Comparison of ENCODE assay signal across 18 mouse cellular contexts in genomic region chr2:6925505-6925904, GRCm38 (mm10).
DNase-seq lines count a peak whose midpoint lies in the region; ATAC-seq and TF ChIP-seq lines count a peak whose summit lies in the region.
"Had no signal": no experiment of that assay in that cellular context is flagged by ENCODE, and none has a peak within 500 bp of the region (broad histone marks: within the 10 kb centered on the region; RNA-seq: fewer than 3 reads in every experiment).

No protein-coding gene starts in this region.

- no peaks in the 10 kb centered on the region for H3K36me3 ChIP-seq in forebrain, embryonic 13.5 days (ENCODE audit: poor library complexity, severe bottlenecking)
- no peaks in the 10 kb centered on the region for H3K36me3 ChIP-seq in forebrain, postnatal 0 days (ENCODE audit: insufficient read depth)
- no peaks in the 10 kb centered on the region for H3K36me3 ChIP-seq in midbrain, embryonic 14.5 days (ENCODE audit: control insufficient read depth, insufficient read depth, low read length)
- no peaks in the 10 kb centered on the region for H3K36me3 ChIP-seq in midbrain, postnatal 0 days (ENCODE audit: insufficient read depth, low read length)
- H3K36me3 ChIP-seq: embryonic facial prominence, embryonic 13.5 days; heart, embryonic 10.5 days; hindbrain, embryonic 12.5 days had no signal

- no peak for TF ChIP-seq CTCF in forebrain, postnatal 0 days (IDR thresholded peaks at IDR 0.05; ENCODE audit: low read depth)
- TF ChIP-seq CTCF in left cerebral cortex, adult 2 months (IDR thresholded peaks at IDR 0.05): no peak
- no peak for TF ChIP-seq CTCF in midbrain, postnatal 0 days (IDR thresholded peaks at IDR 0.05)

- no peak overlapping the region for H3K4me3 ChIP-seq in forebrain, embryonic 13.5 days
- no peak overlapping the region for H3K4me3 ChIP-seq in forebrain, postnatal 0 days (ENCODE audit: low read depth, low read length)
- no peak overlapping the region for H3K4me3 ChIP-seq in left cerebral cortex, adult 2 months
- no peak overlapping the region for H3K4me3 ChIP-seq in midbrain, embryonic 14.5 days (replicated peaks; ENCODE audit: low read depth, low read length)
- H3K4me3 ChIP-seq in midbrain, postnatal 0 days (ENCODE audit: low read depth, low read length): no peak overlapping the region
- H3K4me3 ChIP-seq: embryonic facial prominence, embryonic 13.5 days; heart, embryonic 10.5 days; hindbrain, embryonic 12.5 days had no signal

- peak; percentile 87 for ATAC-seq in forebrain, embryonic 13.5 days
- no peak for ATAC-seq in forebrain, postnatal 0 days
- no peak; the same call in 1 of the 2 replicates for ATAC-seq in midbrain, embryonic 14.5 days (ENCODE audit: low FRiP score, low TSS enrichment)
- ATAC-seq in midbrain, postnatal 0 days (ENCODE audit: low FRiP score): no peak

- peaks cover 12% of the 10 kb centered on the region; the same call in 1 of the 2 replicates for H3K4me1 ChIP-seq in forebrain, embryonic 13.5 days
- 0 out of 2 replicates have a peak, but pooled peaks cover 4% of the 10 kb centered on the region for H3K4me1 ChIP-seq in forebrain, postnatal 0 days (ENCODE audit: insufficient read depth)
- H3K4me1 ChIP-seq in midbrain, embryonic 14.5 days (ENCODE audit: control insufficient read depth, insufficient read depth, low read length): no peaks in the 10 kb centered on the region
- H3K4me1 ChIP-seq in midbrain, postnatal 0 days (ENCODE audit: insufficient read depth, low read length): peaks cover 3% of the 10 kb centered on the region; the same call in 1 of the 2 replicates
- H3K4me1 ChIP-seq: hindbrain, embryonic 12.5 days had no signal

- no peak overlapping the region for H3K9ac ChIP-seq in forebrain, embryonic 13.5 days
- H3K9ac ChIP-seq in forebrain, postnatal 0 days: no peak overlapping the region
- no peak overlapping the region for H3K9ac ChIP-seq in midbrain, embryonic 14.5 days (replicated peaks; ENCODE audit: low read length)
- no peak overlapping the region for H3K9ac ChIP-seq in midbrain, postnatal 0 days (replicated peaks; ENCODE audit: low read length, poor library complexity, severe bottlenecking)
- H3K9ac ChIP-seq: embryonic facial prominence, embryonic 13.5 days; hindbrain, embryonic 12.5 days had no signal

- no peak for DNase-seq in forebrain, postnatal 0 days
- no peak for DNase-seq in left cerebral cortex, adult 2 months (ENCODE audit: extremely low spot score in 1 of 2, low spot score in 2 of 2)
- no peak for DNase-seq in left cerebral cortex, adult 9 months (ENCODE audit: low spot score in 2 of 2)
- peak; percentile 37 for DNase-seq in midbrain, embryonic 14.5 days
- no peak for DNase-seq in midbrain, postnatal 0 days (ENCODE audit: low spot score)
- DNase-seq in left cerebral cortex, adult 18-20 months (ENCODE audit: low spot score in 2 of 2): no peak
- DNase-seq: adrenal gland, postnatal 10 days; cerebellum, adult 11-12 months; cerebellum, adult 9-11 months; cerebellum, postnatal 36 days; gastrocnemius, postnatal 10 days; heart, adult 18-20 months; heart, postnatal 10 days; heart, postnatal 4 days had no signal

- no peaks in the 10 kb centered on the region for H3K9me3 ChIP-seq in forebrain, embryonic 13.5 days (replicated peaks)
- no peaks in the 10 kb centered on the region for H3K9me3 ChIP-seq in forebrain, postnatal 0 days (ENCODE audit: low read length)
- no peaks in the 10 kb centered on the region for H3K9me3 ChIP-seq in midbrain, embryonic 14.5 days (ENCODE audit: control insufficient read depth, low read length)
- H3K9me3 ChIP-seq in midbrain, postnatal 0 days (ENCODE audit: low read length): no peaks in the 10 kb centered on the region
- H3K9me3 ChIP-seq: embryonic facial prominence, embryonic 13.5 days; heart, embryonic 10.5 days; hindbrain, embryonic 12.5 days had no signal

- H3K27me3 ChIP-seq in forebrain, embryonic 13.5 days: no peaks in the 10 kb centered on the region
- no peaks in the 10 kb centered on the region for H3K27me3 ChIP-seq in forebrain, postnatal 0 days (ENCODE audit: insufficient read depth, low read length)
- no peaks in the 10 kb centered on the region for H3K27me3 ChIP-seq in midbrain, embryonic 14.5 days (ENCODE audit: control insufficient read depth, insufficient read depth, low read length)
- H3K27me3 ChIP-seq in midbrain, postnatal 0 days (ENCODE audit: insufficient read depth, low read length): no peaks in the 10 kb centered on the region
- H3K27me3 ChIP-seq: embryonic facial prominence, embryonic 13.5 days; hindbrain, embryonic 12.5 days had no signal

- no peak overlapping the region for H3K4me2 ChIP-seq in forebrain, embryonic 13.5 days
- no peak overlapping the region for H3K4me2 ChIP-seq in forebrain, postnatal 0 days (ENCODE audit: low read depth)
- H3K4me2 ChIP-seq in midbrain, embryonic 14.5 days (ENCODE audit: low read length): no peak overlapping the region
- no peak overlapping the region for H3K4me2 ChIP-seq in midbrain, postnatal 0 days (ENCODE audit: low read depth, low read length, poor library complexity, severe bottlenecking)
- H3K4me2 ChIP-seq: embryonic facial prominence, embryonic 13.5 days; hindbrain, embryonic 12.5 days had no signal

- WGBS in forebrain, embryonic 13.5 days: 31% methylated on average over 5 of the region's 5 CpGs
- WGBS in forebrain, postnatal 0 days: 21% methylated on average over 5 of the region's 5 CpGs
- WGBS in midbrain, embryonic 14.5 days: 22% methylated on average over 5 of the region's 5 CpGs
- WGBS in midbrain, postnatal 0 days: 32% methylated on average over 5 of the region's 5 CpGs

- H3K27ac ChIP-seq in forebrain, embryonic 13.5 days: no peak overlapping the region
- no peak overlapping the region for H3K27ac ChIP-seq in forebrain, postnatal 0 days (ENCODE audit: low read depth, low read length)
- H3K27ac ChIP-seq in left cerebral cortex, adult 2 months: peak overlapping the region; percentile 70
- no peak overlapping the region for H3K27ac ChIP-seq in midbrain, embryonic 14.5 days (replicated peaks; ENCODE audit: low read depth, low read length)
- H3K27ac ChIP-seq in midbrain, postnatal 0 days (ENCODE audit: low read depth, low read length): no peak overlapping the region
- H3K27ac ChIP-seq: embryonic facial prominence, embryonic 13.5 days; heart, embryonic 10.5 days; hindbrain, embryonic 12.5 days had no signal

- intact Hi-C loops in left cerebral cortex, adult 2 months (cut with DNase I): no loop called here
